Mouse (Mus musculus) olfactory bulb, adult 2 months (tissue): ENCODE data around the gene Gm36245. TPM values are rescaled to one million over a fixed set of nuclear protein-coding genes. Genes with fewer than 3 reads are reported as not detected.
"Not testable (repeated sequence)": the region's sequence is repeated elsewhere in the genome, so short reads cannot be mapped to it uniquely, and the experiment has no call there.

Experiments used
- H3K27ac ChIP-seq: fragments of 200-500 bp; 2 replicates; pipeline ENCODE4 v1.5.1; 2012; ENCODE audit warnings: low read depth, low read length; ENCODE audit not compliant: insufficient read depth
- H3K4me1 ChIP-seq: fragments of 200-500 bp; 2 replicates; pipeline ENCODE4 v1.6.1; 2012; ENCODE audit warnings: low read length; ENCODE audit not compliant: control insufficient read depth, insufficient read depth
- H3K4me3 ChIP-seq: fragments of 200-500 bp; 2 replicates; pipeline ENCODE4 v1.5.1; 2012; ENCODE audit warnings: mild to moderate bottlenecking, low read depth, low read length, moderate library complexity; ENCODE audit not compliant: insufficient read depth
- CTCF ChIP-seq: fragments of 200-500 bp; IDR thresholded peaks from 2 replicates; pipeline ENCODE4 v1.5.1; 2012; ENCODE audit warnings: low read depth, mild to moderate bottlenecking, low read length, moderate library complexity; ENCODE audit not compliant: insufficient read depth
- POLR2A ChIP-seq: fragments of 200-500 bp; IDR thresholded peaks from 2 replicates; pipeline ENCODE4 v1.6.1; 2012; ENCODE audit warnings: mild to moderate bottlenecking, low read depth, low read length, moderate library complexity; ENCODE audit not compliant: insufficient read depth
- WGBS: fragments of 180-500 bp; shearing (Covaris S2); methylation state at CpG from one replicate; pipeline ENCODE4 v1.1.7; 2018; 5-methylcytosine and 5-hydroxymethylcytosine counted together
- polyA plus RNA-seq: library from polyadenylated mRNA; stranded (reverse); fragments of >200 nt; gene quantifications from 2 replicates; pipeline ENCODE4 v1.2.4, GENCODE M21; 2012; ENCODE audit warnings: low replicate concordance; ENCODE audit not compliant: missing spikeins, insufficient read depth, insufficient read length

Gm36245 gene
- polyA plus RNA-seq, 1 experiment: not detected

DNA sequence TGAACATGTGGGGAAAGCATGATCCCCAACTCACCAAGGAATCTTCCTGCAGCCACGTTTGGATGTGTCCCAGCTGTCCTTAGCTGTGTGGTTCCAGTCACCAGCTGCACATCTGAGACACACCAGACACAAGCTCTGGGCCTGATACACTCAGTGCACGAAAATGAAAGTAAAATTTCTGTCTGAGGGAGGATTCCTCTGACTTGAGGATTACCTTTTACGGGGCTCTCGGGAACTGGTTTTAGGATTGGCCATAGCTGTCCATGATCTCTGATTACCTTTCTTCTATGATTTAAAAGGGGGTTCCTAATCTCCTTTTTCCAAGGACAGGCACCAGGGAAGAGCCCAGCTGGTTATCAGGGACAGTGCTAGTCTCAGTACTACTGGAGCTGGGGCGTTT, 3.1 kb upstream of the Gm36245 start, which contains the start of gene Apol10b:
Gene Apol10b, minus strand, starts transcription at position 165 of the 400 bp plus-strand sequence.
- WGBS: 66% methylated on average over 5 of the region's 5 CpGs
- TF ChIP-seq CTCF (no peak), POLR2A (no peak)
- H3K27ac ChIP-seq: no peak within 1 kb of the TSS

GRCm38 (mm10) chr15:77598429-77598828, 629 bp upstream of the Gm36245 start:
- H3K4me3 ChIP-seq: no peak overlapping the region
- H3K4me1 ChIP-seq: no peaks in the 10 kb centered on the region
- TF ChIP-seq POLR2A (no peak), CTCF (no peak)
- 82% methylated on average over 3 of the region's 3 CpGs for WGBS
- H3K27ac ChIP-seq: no peak overlapping the region

More for the DNA sequence above, 3.1 kb upstream of the Gm36245 start, which contains the start of gene Apol10b:
- Histone ChIP-seq H3K4me3 (no peak within 1 kb of the TSS), H3K4me1 (no peaks in the 10 kb centered on the region)

GRCm38 (mm10) chr15:77606069-77606468, 7.0 kb downstream of the Gm36245 start:
- WGBS: 88% methylated on average over 3 of the region's 3 CpGs
- Histone ChIP-seq H3K4me3 (no peak overlapping the region), H3K27ac (no peak overlapping the region), H3K4me1 (no peaks in the 10 kb centered on the region)
- TF ChIP-seq POLR2A: no peak

DNA sequence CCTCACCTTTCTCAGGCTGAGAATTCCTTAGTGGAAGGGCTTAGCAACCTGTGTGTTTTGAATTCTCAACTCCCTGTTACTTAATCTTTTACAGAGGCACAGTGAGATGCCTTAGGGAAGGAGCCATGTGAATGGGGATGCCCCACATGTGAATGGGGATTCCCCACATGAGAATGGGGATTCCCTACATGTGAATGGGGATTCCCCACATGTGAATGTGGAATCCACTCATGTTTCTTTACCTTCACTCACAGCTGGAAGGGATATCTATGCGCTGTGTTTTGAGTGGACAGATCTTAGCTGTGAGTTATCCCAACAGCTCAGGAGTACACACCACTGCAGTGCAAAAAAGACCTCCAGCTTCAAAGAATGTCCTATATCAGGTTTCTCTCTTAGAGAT, 25.7 kb downstream of the Gm36245 start:
- WGBS: 100% methylated on average over 1 of the region's 1 CpGs
- Histone ChIP-seq H3K27ac (no peak overlapping the region), H3K4me1 (peaks cover 3% of the 10 kb centered on the region), H3K4me3 (no peak overlapping the region)
- no peak for TF ChIP-seq CTCF
- no peak for TF ChIP-seq POLR2A

DNA sequence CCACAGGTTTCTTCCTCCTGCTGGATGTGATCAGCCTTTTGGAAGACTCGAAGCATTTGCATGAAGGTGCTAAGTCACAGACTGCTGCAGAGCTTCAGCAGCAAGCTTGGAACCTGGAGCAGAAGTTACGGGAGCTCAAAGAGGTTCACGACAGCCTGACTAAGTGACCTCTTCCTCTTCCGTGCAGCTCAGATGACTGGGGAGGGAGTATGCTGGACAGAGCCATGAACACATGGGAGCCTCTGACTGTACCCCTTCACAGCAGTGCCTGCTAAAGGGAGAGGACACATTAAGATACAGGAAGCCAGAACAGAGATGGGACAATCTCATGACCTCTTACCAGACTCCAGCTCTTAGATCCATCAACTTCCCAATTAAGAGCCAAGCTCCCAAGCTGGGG, 27.4 kb downstream of the Gm36245 start:
- not testable (repeated sequence) for H3K4me1 ChIP-seq, H3K27ac ChIP-seq, H3K4me3 ChIP-seq
- 89% methylated on average over 4 of the region's 4 CpGs for WGBS

GRCm38 (mm10) chr15:77628647-77629046, 29.6 kb downstream of the Gm36245 start:
- H3K27ac ChIP-seq, H3K4me1 ChIP-seq, H3K4me3 ChIP-seq: not testable (repeated sequence)
- 71% methylated on average over 9 of the region's 9 CpGs for WGBS

GRCm38 (mm10) chr15:77629822-77630221, 30.8 kb downstream of the Gm36245 start:
- not testable (repeated sequence) for H3K4me3 ChIP-seq, H3K4me1 ChIP-seq, H3K27ac ChIP-seq
- 88% methylated on average over 3 of the region's 3 CpGs for WGBS

DNA sequence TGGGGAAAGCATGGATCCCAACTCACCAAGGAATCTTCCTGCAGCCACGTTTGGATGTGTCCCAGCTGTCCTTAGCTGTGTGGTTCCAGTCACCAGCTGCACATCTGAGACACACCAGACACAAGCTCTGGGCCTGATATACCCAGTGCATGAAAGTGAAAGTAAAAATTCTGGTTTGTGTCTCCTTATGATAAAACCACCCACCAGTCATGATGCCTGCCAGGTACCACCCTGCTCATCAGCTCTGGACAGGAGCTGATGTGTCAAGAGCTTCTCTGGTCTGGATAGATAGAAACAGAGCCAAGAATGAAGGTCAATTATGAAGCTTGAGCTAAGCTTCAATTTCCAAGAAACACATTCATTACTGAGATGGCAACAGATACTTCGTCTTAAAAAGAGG, 44.1 kb downstream of the Gm36245 start, which contains the start of gene Apol11b:
Gene Apol11b, minus strand, starts transcription at position 111 of the 400 bp plus-strand sequence.
- not testable (repeated sequence) for H3K4me3 ChIP-seq, H3K4me1 ChIP-seq, H3K27ac ChIP-seq
- WGBS: 69% methylated on average over 2 of the region's 2 CpGs

- not testable (repeated sequence) for H3K4me1 ChIP-seq, H3K4me3 ChIP-seq, H3K27ac ChIP-seq
Observed at GRCm38 (mm10) chr15:77651143-77651542, 52.1 kb downstream of the Gm36245 start.

Other genes starting within 250 kb of the Gm36245 start
- not detected in 2 replicates for gene Apol7a, start 200.1 kb upstream of the Gm36245 start, polyA plus RNA-seq
- gene Apol9a, start 188.1 kb upstream of the Gm36245 start, polyA plus RNA-seq: not detected in 2 replicates
- gene Apol7b, start 151.8 kb upstream of the Gm36245 start, polyA plus RNA-seq: not detected in 2 replicates
- not detected in 2 replicates for gene Apol10a, start 122.2 kb upstream of the Gm36245 start, polyA plus RNA-seq
- not detected in 2 replicates for gene Apol11a, start 91.0 kb upstream of the Gm36245 start, polyA plus RNA-seq
- not detected in 2 replicates for gene Apol7c, start 65.9 kb upstream of the Gm36245 start, polyA plus RNA-seq
- not detected in 2 replicates for gene 1700025B11Rik, start 37.4 kb upstream of the Gm36245 start, polyA plus RNA-seq
- not detected in 2 replicates for gene Apol10b, start 3.1 kb upstream of the Gm36245 start, polyA plus RNA-seq
- not detected in 2 replicates for gene Apol11b, start 44.0 kb downstream of the Gm36245 start, polyA plus RNA-seq
- not detected in 2 replicates for gene Apol7e, start 99.6 kb downstream of the Gm36245 start, polyA plus RNA-seq
- gene Apol9b, start 129.8 kb downstream of the Gm36245 start, polyA plus RNA-seq: not detected in 2 replicates
- not detected in 2 replicates for gene Apol8, start 157.7 kb downstream of the Gm36245 start, polyA plus RNA-seq
- gene Myh9, start 242.9 kb downstream of the Gm36245 start, polyA plus RNA-seq: 307 and 350 TPM in 2 replicates